Mouse (Mus musculus) thymus, adult 2 months (tissue): ENCODE measurements around the gene Gm9733. TPM values are rescaled to one million over a fixed set of nuclear protein-coding genes. Genes with fewer than 3 reads are reported as not detected.
A peak's percentile ranks its signal among the peaks of the same experiment; 100 is the strongest.

Experiments
- DNase-seq: peaks from one replicate; pipeline ENCODE4 v3.0.0; 2021
- H3K27ac ChIP-seq: fragments of 200-500 bp; 2 replicates; pipeline ENCODE4 v1.5.1; 2012; ENCODE audit warnings: low read length, control low read depth; ENCODE audit not compliant: control insufficient read depth, insufficient read depth
- H3K27me3 ChIP-seq: fragments of 200-500 bp; 2 replicates; pipeline ENCODE4 v1.6.1; 2012; ENCODE audit warnings: mild to moderate bottlenecking, low read length, moderate library complexity, mixed read lengths; ENCODE audit not compliant: control insufficient read depth, insufficient read depth
- H3K36me3 ChIP-seq: fragments of 200-500 bp; 2 replicates; pipeline ENCODE4 v1.6.1; 2012; ENCODE audit warnings: mild to moderate bottlenecking, low read length, moderate library complexity; ENCODE audit not compliant: control insufficient read depth, insufficient read depth
- H3K4me1 ChIP-seq: fragments of 200-500 bp; replicated peaks from 2 replicates; pipeline ENCODE4 v1.6.1; 2012; ENCODE audit warnings: low read length; ENCODE audit not compliant: control insufficient read depth, insufficient read depth
- H3K4me3 ChIP-seq: fragments of 200-500 bp; 2 replicates; pipeline ENCODE4 v1.5.1; 2012; ENCODE audit warnings: mild to moderate bottlenecking, low read length, control low read depth, moderate library complexity; ENCODE audit not compliant: control insufficient read depth, insufficient read depth
- CTCF ChIP-seq: fragments of 200-500 bp; IDR thresholded peaks from 2 replicates; pipeline ENCODE4 v1.5.1; 2012; ENCODE audit warnings: mild to moderate bottlenecking, control low read depth, low read length, moderate library complexity, borderline replicate concordance; ENCODE audit not compliant: control insufficient read depth, poor library complexity, insufficient read depth; ENCODE audit errors: extremely low read depth
- POLR2A ChIP-seq: fragments of 200-500 bp; IDR thresholded peaks from 2 replicates; pipeline ENCODE4 v1.6.1; 2012; ENCODE audit warnings: mild to moderate bottlenecking, low read length, control low read depth, moderate library complexity; ENCODE audit not compliant: control insufficient read depth, poor library complexity, insufficient read depth; ENCODE audit errors: extremely low read depth
- WGBS: fragments of 180-500 bp; shearing (Covaris S2); methylation state at CpG from one replicate; pipeline ENCODE4 v1.1.7; 2018; 5-methylcytosine and 5-hydroxymethylcytosine counted together
- polyA plus RNA-seq: library from polyadenylated mRNA; depleted of rRNA; stranded (reverse); fragments of >200 nt; gene quantifications from 2 replicates; pipeline ENCODE4 v1.2.3, GENCODE M21; 2012; rRNA removed

The Gm9733 gene
- polyA plus RNA-seq, 1 experiment = 0.53 TPM

DNA sequence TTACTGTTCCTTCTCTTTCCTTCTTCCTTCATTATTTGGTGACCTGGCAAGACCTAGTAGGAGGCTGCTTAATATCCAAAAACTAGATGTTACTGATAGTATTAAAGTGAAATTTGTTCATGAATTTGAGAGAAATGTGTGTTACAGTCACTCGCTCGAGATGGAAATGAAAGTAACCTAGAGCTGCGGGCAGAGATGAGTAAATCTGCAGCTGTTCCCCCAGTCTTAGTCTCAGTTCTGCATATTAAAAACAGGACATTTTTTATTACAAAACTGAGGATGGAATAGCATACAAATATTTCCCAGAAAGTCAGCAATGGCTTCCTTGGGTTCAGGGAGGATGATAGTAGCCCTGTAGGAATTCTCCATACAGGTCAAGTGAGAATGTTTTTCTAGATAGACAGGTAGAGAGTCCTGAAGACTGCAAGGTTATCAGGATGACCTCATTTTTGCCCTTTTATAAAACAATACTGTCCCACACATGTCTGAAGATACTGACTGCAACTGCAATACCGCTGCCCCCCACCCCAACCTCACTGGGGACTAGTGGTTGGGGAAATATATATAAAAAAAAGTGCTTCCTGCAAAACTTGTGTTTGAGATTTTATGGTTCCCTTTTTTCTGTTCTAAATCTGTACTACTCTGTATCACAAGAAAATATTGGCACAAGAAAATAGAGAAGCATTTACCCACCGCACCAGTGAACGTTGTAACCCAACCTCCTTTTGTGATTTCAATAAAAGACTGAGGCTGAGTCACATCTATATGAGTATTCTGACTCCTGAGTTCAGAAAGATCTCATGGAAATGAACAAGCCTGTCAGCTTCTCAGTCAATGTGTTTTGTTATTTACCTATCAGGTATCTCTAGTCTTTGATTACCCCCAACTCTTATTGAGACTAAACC, 47.4 kb downstream of the Gm9733 start:
- no peak for TF ChIP-seq CTCF
- no peak for TF ChIP-seq POLR2A
- Histone ChIP-seq H3K4me1 (no peaks in the 10 kb centered on the region), H3K36me3 (no peaks in the 10 kb centered on the region), H3K27me3 (no peaks in the 10 kb centered on the region), H3K27ac (no peak overlapping the region), H3K4me3 (no peak overlapping the region)
- 14% methylated on average over 6 of the region's 6 CpGs for WGBS
- no peak for DNase-seq

DNA sequence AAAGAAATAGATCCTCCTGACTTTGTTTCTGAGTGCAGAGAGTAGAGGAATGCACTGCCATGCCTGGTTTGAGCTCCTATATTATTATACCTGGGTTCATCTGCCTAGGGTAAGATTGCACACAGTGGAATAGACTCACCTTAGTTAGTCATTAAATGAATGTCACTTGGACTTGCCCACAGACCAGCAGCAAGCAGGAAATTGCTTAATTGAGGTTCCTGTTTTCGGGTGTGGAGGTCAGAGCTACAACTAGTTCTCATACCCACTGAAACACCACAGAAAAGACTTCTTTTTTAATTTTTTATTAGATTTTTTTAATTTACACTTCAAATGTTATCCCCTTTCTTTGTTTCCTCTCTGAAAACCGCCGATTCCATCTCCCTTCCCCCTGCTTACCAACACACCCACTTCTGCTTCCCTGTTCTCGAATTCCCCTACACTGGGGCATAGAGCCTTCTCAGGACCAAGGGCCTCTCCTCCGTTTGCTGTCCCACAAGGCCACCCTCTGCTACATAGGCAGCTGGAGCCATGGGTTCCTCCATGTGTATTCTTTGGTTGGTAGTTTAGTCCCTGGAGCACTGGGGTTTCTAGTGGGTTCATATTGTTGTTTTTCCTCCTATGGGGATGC, 56.1 kb downstream of the Gm9733 start:
- 10% methylated on average over 5 of the region's 5 CpGs for WGBS
- DNase-seq = no peak
- Histone ChIP-seq H3K27me3 (no peaks in the 10 kb centered on the region), H3K4me1 (no peaks in the 10 kb centered on the region), H3K27ac (no peak overlapping the region), H3K36me3 (no peaks in the 10 kb centered on the region), H3K4me3 (no peak overlapping the region)
- TF ChIP-seq CTCF (no peak), POLR2A (no peak)

DNA sequence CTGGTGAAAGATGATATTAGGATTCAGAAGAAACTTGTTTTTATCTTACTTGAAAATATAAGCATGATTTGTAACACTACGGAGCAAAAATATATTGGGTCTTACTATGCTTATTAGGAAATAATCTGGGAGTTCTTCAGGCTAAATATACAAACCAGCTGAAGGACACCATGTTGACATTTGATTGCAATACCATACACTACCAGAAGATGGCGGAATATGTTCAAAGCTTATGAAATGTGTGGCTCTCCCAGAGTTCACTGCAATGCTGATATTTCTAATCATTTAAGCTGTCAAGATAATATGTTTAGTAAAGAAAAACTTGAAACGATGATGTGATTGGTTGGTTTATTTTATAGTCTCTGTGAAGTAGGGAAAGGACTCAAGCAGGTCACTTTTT, 67.7 kb downstream of the Gm9733 start:
- DNase-seq = peak; percentile 6
- no peak for TF ChIP-seq POLR2A
- TF ChIP-seq CTCF = no peak
- no peaks in the 10 kb centered on the region for H3K36me3 ChIP-seq
- H3K27me3 ChIP-seq = no peaks in the 10 kb centered on the region
- 9% methylated on average over 3 of the region's 3 CpGs for WGBS
- H3K4me3 ChIP-seq = no peak overlapping the region
- no peak overlapping the region for H3K27ac ChIP-seq
- no peaks in the 10 kb centered on the region for H3K4me1 ChIP-seq

DNA sequence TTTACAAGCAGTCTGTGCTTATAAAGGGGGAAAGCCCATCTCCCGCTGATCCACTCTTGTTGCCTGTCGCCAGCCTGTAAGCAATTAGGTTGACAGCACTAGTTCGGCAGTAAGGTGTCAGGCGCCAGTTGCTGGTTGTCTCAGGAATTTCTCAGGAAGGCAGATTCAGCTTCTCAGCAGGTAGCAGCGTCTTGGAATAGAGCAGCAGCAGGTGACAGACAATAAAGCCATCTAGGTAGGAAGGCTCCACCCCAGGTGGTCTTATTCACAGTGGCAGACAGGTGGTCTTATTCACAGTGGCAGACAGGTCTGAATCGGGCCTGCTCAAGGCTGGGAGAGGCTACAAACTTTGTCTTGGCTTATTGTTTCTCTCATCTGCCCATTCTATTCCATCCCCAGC, 76.4 kb downstream of the Gm9733 start:
- 90% methylated on average over 6 of the region's 6 CpGs for WGBS
- H3K27me3 ChIP-seq = no peaks in the 10 kb centered on the region
- no peaks in the 10 kb centered on the region for H3K36me3 ChIP-seq
- H3K4me3 ChIP-seq = no peak overlapping the region
- no peak overlapping the region for H3K27ac ChIP-seq
- TF ChIP-seq CTCF (no peak), POLR2A (no peak)
- DNase-seq = no peak
- H3K4me1 ChIP-seq = no peaks in the 10 kb centered on the region

Other genes with a start within 250 kb of the Gm9733 start
- gene Sirpb1a, start 94.2 kb upstream of the Gm9733 start, polyA plus RNA-seq = 0.26 and 0.78 TPM in 2 replicates
- gene Sirpb1b, start 242.8 kb upstream of the Gm9733 start, polyA plus RNA-seq = 0.39 TPM in 1 of 2 replicates, not detected in the other